Mouse (Mus musculus) MEL (cell line): ENCODE measurements at regions not wholly inside any gene's neighbourhood (a gene's known extent, or its start where the extent isn't known, plus 50 kb on each side); places are given as distances from the start of the nearest gene placed in this dataset.
A peak's percentile ranks its signal among the peaks of the same experiment; 100 is the strongest.

ENCODE experiments used
- DNase-seq: peaks from one replicate; pipeline ENCODE4 v3.0.0; 2011; ENCODE audit warnings: low read depth, low spot score
- H3K27ac ChIP-seq: 2 replicates; pipeline ENCODE4 v1.5.1; 2012; ENCODE audit warnings: low read depth, mild to moderate bottlenecking, control low read depth, low read length, moderate library complexity; ENCODE audit not compliant: control insufficient read depth
- H3K27me3 ChIP-seq, 2 experiments: fragments of 150-350 bp in 1 of 2; sonication (generic) in 1 of 2; 2 replicates each; pipeline ENCODE4 v1.6.1; 2012; ENCODE audit warnings: low read length in 2 of 2, mild to moderate bottlenecking in 2 of 2, improper control_type of control experiment in 1 of 2, moderate library complexity in 1 of 2; ENCODE audit not compliant: insufficient read depth in 2 of 2, control insufficient read depth in 1 of 2
- H3K36me3 ChIP-seq, 2 experiments: 2 replicates each; pipeline ENCODE4 v1.6.1; 2012 to 2014; ENCODE audit warnings: low read length in 2 of 2, improper control_type of control experiment in 1 of 2, inconsistent platforms in 1 of 2, mild to moderate bottlenecking in 1 of 2; ENCODE audit not compliant: insufficient read depth in 2 of 2, control insufficient read depth in 1 of 2
- H3K4me1 ChIP-seq, 2 experiments: fragments of 150-350 bp in 1 of 2; sonication (generic) in 1 of 2; 2 replicates each; pipeline ENCODE4 v1.6.1; 2012; ENCODE audit warnings: low read length in 2 of 2, improper control_type of control experiment in 1 of 2, mild to moderate bottlenecking in 1 of 2; ENCODE audit not compliant: insufficient read depth in 2 of 2, control insufficient read depth in 1 of 2
- H3K4me3 ChIP-seq, 2 experiments: fragments of 150-350 bp in 1 of 2; sonication (generic) in 1 of 2; 2 replicates each; pipeline ENCODE4 v1.5.1; 2012; ENCODE audit warnings: low read depth in 2 of 2, low read length in 2 of 2, mild to moderate bottlenecking in 2 of 2, moderate library complexity in 2 of 2, control low read depth in 1 of 2, improper control_type of control experiment in 1 of 2; ENCODE audit not compliant: control insufficient read depth in 1 of 2, insufficient read depth in 1 of 2
- H3K79me2 ChIP-seq: 2 replicates; pipeline ENCODE4 v1.6.1; 2012; ENCODE audit warnings: mild to moderate bottlenecking, low read length, moderate library complexity; ENCODE audit not compliant: control insufficient read depth, poor library complexity, insufficient read depth
- H3K9ac ChIP-seq: 2 replicates; pipeline ENCODE4 v1.6.1; 2012; ENCODE audit warnings: low read depth, mild to moderate bottlenecking, control low read depth, low read length, moderate library complexity; ENCODE audit not compliant: control insufficient read depth, poor library complexity, severe bottlenecking
- H3K9me3 ChIP-seq: fragments of 150-350 bp; sonication (generic); replicated peaks from 2 replicates; pipeline ENCODE4 v1.6.1; 2012; ENCODE audit warnings: mild to moderate bottlenecking, low read length, improper control_type of control experiment, moderate library complexity; ENCODE audit not compliant: insufficient read depth
- BHLHE40 ChIP-seq: IDR thresholded peaks from 2 replicates; pipeline ENCODE4 v1.6.1; 2012; ENCODE audit warnings: low read depth, mild to moderate bottlenecking, inconsistent platforms, low read length, improper control_type of control experiment, borderline replicate concordance
- ELF1 ChIP-seq: IDR thresholded peaks from 2 replicates; pipeline ENCODE4 v1.6.1; 2014; ENCODE audit warnings: low read depth, mild to moderate bottlenecking, inconsistent platforms, low read length, improper control_type of control experiment, moderate library complexity
- EP300 ChIP-seq, 2 experiments: IDR thresholded peaks; 2 replicates each; pipeline ENCODE4 v1.6.1; 2011; ENCODE audit warnings: improper control_type of control experiment in 2 of 2, low read length in 2 of 2, low read depth in 1 of 2, mild to moderate bottlenecking in 1 of 2
- JUND ChIP-seq: IDR thresholded peaks from 2 replicates; pipeline ENCODE4 v1.6.1; 2011; ENCODE audit warnings: low read depth, mild to moderate bottlenecking, improper control_type of control experiment, low read length
- KAT2A ChIP-seq: conservative IDR thresholded peaks from 2 replicates; pipeline ENCODE4 v1.6.1; 2012; ENCODE audit warnings: low read depth, low read length, improper control_type of control experiment, inconsistent platforms
- MAX ChIP-seq: IDR thresholded peaks from 2 replicates; pipeline ENCODE4 v1.6.1; 2011; ENCODE audit warnings: low read length, improper control_type of control experiment
- MXI1 ChIP-seq: IDR thresholded peaks from 2 replicates; pipeline ENCODE4 v1.6.1; 2011; ENCODE audit warnings: mild to moderate bottlenecking, low read depth, low read length, improper control_type of control experiment
- POLR2A ChIP-seq, 2 experiments: IDR thresholded peaks; 2 replicates each; pipeline ENCODE4 v1.6.1; 2011 to 2012; ENCODE audit warnings: low read length in 2 of 2, mild to moderate bottlenecking in 2 of 2, control low read depth in 1 of 2, improper control_type of control experiment in 1 of 2, low read depth in 1 of 2, moderate library complexity in 1 of 2; ENCODE audit not compliant: control insufficient read depth in 1 of 2, insufficient read depth in 1 of 2, poor library complexity in 1 of 2
- POLR2AphosphoS5 ChIP-seq: IDR thresholded peaks from 2 replicates; pipeline ENCODE4 v1.6.1; 2012; ENCODE audit warnings: low read depth, borderline replicate concordance, mild to moderate bottlenecking, inconsistent platforms, low read length, moderate library complexity, mixed read lengths
- RAD21 ChIP-seq: IDR thresholded peaks from 2 replicates; pipeline ENCODE4 v1.6.1; 2011; ENCODE audit warnings: mild to moderate bottlenecking, low read depth, low read length, improper control_type of control experiment

DNA sequence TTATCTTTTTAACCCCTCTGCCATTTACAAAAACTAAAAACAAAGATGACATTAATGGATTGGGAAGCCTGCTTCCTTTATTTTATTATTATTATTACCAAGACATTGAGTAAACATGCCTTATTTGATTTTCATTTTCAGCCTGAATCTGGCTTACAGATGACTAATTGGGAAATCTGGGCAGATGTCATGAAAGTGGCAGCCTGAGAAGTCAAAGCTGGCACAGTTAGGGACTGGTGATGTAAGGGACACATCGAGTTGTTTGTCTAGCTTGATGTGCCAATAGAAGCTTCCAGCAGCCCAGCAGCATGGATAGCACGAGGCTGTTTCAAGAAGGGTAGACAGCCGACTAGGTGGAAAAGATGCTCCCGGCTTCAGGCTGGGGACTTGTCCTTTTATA lies 197.2 kb upstream of the 1810046K07Rik start:
- Histone ChIP-seq H3K36me3 (no peaks in the 10 kb centered on the region), H3K9me3 (no peaks in the 10 kb centered on the region), H3K27ac (no peak overlapping the region), H3K4me3 (no peak overlapping the region), H3K27me3 (no peaks in the 10 kb centered on the region; a peak in 3 of 4 replicates), H3K4me1 (no peaks in the 10 kb centered on the region), H3K9ac (no peak overlapping the region)
- DNase-seq, result no peak
- TF ChIP-seq POLR2AphosphoS5 (no peak), BHLHE40 (no peak)
- TF ChIP-seq, all 39 proteins: peak for 0
- no peaks in the 10 kb centered on the region for H3K79me2 ChIP-seq

DNA sequence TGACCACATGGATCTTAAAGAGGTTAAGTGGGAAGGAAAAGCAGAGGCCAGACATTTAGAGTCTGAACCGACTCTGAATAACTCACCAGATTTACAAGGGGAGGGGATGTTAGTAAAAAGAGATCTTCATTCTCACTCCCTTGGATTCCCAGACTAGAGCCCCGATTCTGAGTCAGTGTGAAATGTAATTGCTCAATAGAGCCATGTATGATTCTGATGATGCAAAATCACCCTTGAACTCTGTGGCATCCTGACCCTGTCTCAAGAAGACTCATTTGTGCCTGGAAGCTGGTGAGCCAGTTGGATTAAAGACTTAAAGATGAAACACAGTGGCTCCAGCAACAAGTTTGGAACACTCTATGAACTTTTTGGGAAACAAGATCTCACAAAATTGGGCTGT lies 210.2 kb upstream of the 1810046K07Rik start:
- H3K36me3 ChIP-seq, result no peaks in the 10 kb centered on the region
- TF ChIP-seq JUND, result no peak
- no peak overlapping the region for H3K4me3 ChIP-seq
- H3K27me3 ChIP-seq, result peaks cover 0 to 2% of the 10 kb centered on the region in 2 experiments; a peak in 1 of 4 replicates
- H3K4me1 ChIP-seq, result 0 out of 4 replicates have a peak, but pooled peaks cover 0 to 3% of the 10 kb centered on the region in 2 experiments
- no peak overlapping the region for H3K9ac ChIP-seq
- H3K79me2 ChIP-seq, result no peaks in the 10 kb centered on the region
- no peaks in the 10 kb centered on the region for H3K9me3 ChIP-seq
- no peak overlapping the region for H3K27ac ChIP-seq
- no peak for DNase-seq

- Histone ChIP-seq H3K4me1 (0 out of 4 replicates have a peak, but pooled peaks cover 0 to 3% of the 10 kb centered on the region in 2 experiments), H3K4me3 (no peak overlapping the region), H3K9ac (no peak overlapping the region)
- TF ChIP-seq EP300 (IDR thresholded peaks at IDR 0.05; ENCODE audit: low read depth in 1 of 2, low read length in 2 of 2) (peak; percentile 25 to 32; a peak in 2 of 4 replicates), POLR2A (IDR thresholded peaks at IDR 0.05; ENCODE audit: control insufficient read depth in 1 of 2, insufficient read depth in 1 of 2, low read depth in 1 of 2, low read length in 2 of 2, poor library complexity in 1 of 2) (no peak), KAT2A (no peak), MXI1 (no peak), RAD21 (no peak), MAX (no peak), ELF1 (no peak)
- TF ChIP-seq, all 39 proteins: peak for 1
- Histone ChIP-seq H3K27ac (no peak overlapping the region), H3K79me2 (no peaks in the 10 kb centered on the region), H3K27me3 (no peaks in the 10 kb centered on the region; a peak in 1 of 4 replicates), H3K9me3 (no peaks in the 10 kb centered on the region), H3K36me3 (no peaks in the 10 kb centered on the region)
- peak; percentile 10 for DNase-seq
Measured at GRCm38 (mm10) chr9:51541940-51542339, 213.2 kb upstream of the 1810046K07Rik start.
